Mouse (Mus musculus): ENCODE measurements around the gene Lama5. TPM values are rescaled to one million over a fixed set of nuclear protein-coding genes. Genes with fewer than 3 reads are reported as not detected.

Gene Lama5
- polyA plus RNA-seq, 1 experiment from 2014 or later: 2.0 TPM

Small RNA genes within 50 kb of the gene (microRNA-seq; reads per million reads assigned to microRNA genes)
- gene Mir3091: 2.5 reads per million, percentile 4 among the genes with 10 or more reads in this experiment
- gene Mir7005: not detected

Other genes with a start within 250 kb of the Lama5 start
- gene Taf4, start 249.2 kb downstream of the Lama5 start, polyA plus RNA-seq (2015; fragmentation: Nextera tagmentation; extraction: Ambion mirVana): 1.6 and 1.7 TPM in 2 replicates
- 0.86 and 0.91 TPM in 2 replicates for gene Lsm14b, start 200.9 kb downstream of the Lama5 start, polyA plus RNA-seq (2015; fragmentation: Nextera tagmentation; extraction: Ambion mirVana)
- 214 and 234 TPM in 2 replicates for gene Psma7, start 183.4 kb downstream of the Lama5 start, polyA plus RNA-seq (2015; fragmentation: Nextera tagmentation; extraction: Ambion mirVana)
- gene Ss18l1, start 183.3 kb downstream of the Lama5 start, polyA plus RNA-seq (2015; fragmentation: Nextera tagmentation; extraction: Ambion mirVana): 1.0 and 1.1 TPM in 2 replicates
- gene Mtg2, start 155.3 kb downstream of the Lama5 start, polyA plus RNA-seq (2015; fragmentation: Nextera tagmentation; extraction: Ambion mirVana): 9.7 and 11.1 TPM in 2 replicates
- not detected in 2 replicates for gene Hrh3, start 121.4 kb downstream of the Lama5 start, polyA plus RNA-seq (2015; fragmentation: Nextera tagmentation; extraction: Ambion mirVana)
- 8.7 and 10.2 TPM in 2 replicates for gene Osbpl2, start 106.6 kb downstream of the Lama5 start, polyA plus RNA-seq (2015; fragmentation: Nextera tagmentation; extraction: Ambion mirVana)
- 91.4 and 96.6 TPM in 2 replicates for gene Adrm1, start 54.4 kb downstream of the Lama5 start, polyA plus RNA-seq (2015; fragmentation: Nextera tagmentation; extraction: Ambion mirVana)
- gene Rps21, start 31.5 kb upstream of the Lama5 start, polyA plus RNA-seq (2015; fragmentation: Nextera tagmentation; extraction: Ambion mirVana): 262 and 314 TPM in 2 replicates
- gene Cables2, start 47.6 kb upstream of the Lama5 start, polyA plus RNA-seq (2015; fragmentation: Nextera tagmentation; extraction: Ambion mirVana): 1.3 and 1.7 TPM in 2 replicates
- gene Rbbp8nl, start 64.0 kb upstream of the Lama5 start, polyA plus RNA-seq (2015; fragmentation: Nextera tagmentation; extraction: Ambion mirVana): not detected in 2 replicates
- gene Gata5, start 108.8 kb upstream of the Lama5 start, polyA plus RNA-seq (2015; fragmentation: Nextera tagmentation; extraction: Ambion mirVana): 0.16 and 0.38 TPM in 2 replicates
- gene Slco4a1, start 230.4 kb upstream of the Lama5 start, polyA plus RNA-seq (2015; fragmentation: Nextera tagmentation; extraction: Ambion mirVana): 0.84 and 0.86 TPM in 2 replicates